Mouse (Mus musculus): Measurements from ENCODE around the gene Rhox4g. TPM values are rescaled to one million over a fixed set of nuclear protein-coding genes. Genes with fewer than 3 reads are reported as not detected.

The Rhox4g gene
- polyA plus RNA-seq (2014; fragmentation: Illumina TruSeq; extraction: RNeasy Lipid Tissue Mini Kit (QIAGEN cat#74804); ENCODE audit: low read depth, low replicate concordance) = not detected

DNA sequence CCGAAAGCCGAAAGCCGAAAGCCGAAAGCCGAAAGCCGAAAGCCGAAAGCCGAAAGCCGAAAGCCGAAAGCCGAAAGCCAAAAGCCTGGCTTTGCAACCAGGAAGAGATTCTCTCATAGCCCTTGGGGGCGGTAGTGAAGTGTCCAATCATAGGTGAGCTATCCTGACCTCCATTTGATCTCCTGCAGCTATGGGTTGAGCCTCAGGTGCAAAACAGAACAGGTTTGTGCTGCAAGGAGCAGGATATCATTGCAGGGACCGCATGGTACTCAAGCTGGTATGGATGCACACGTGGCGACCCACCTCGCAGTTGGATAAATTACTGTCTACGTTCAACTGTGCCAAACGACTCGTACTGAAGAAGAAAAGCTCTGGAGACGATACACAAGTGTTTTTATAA is at the start of gene Rhox4g:
Gene Rhox4g, minus strand, starts transcription at position 101 of the 400 bp plus-strand sequence.

DNA sequence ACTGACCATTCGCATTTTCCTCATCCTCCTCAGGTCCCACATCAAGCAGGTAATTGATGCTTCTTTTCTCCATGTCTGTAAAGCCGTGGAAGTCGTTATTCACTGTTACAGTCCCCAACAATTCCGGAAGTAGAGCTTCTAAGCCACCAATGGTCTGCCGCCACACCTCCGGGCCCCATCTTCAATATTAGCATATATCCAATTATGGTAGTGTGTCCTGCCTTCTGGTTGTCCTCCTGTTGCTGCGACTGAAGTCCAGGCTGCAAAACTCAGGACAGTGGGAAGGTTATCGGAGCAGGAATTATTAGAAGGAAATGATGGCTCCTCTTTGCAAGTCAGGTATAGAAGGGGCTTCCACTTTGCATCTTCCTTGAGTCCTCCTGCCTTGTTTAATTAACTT is 22.1 kb upstream of the Rhox4g start, which contains the start of gene Rhox2h:
Gene Rhox2h, minus strand, starts transcription at position 101 of the 400 bp plus-strand sequence.

DNA sequence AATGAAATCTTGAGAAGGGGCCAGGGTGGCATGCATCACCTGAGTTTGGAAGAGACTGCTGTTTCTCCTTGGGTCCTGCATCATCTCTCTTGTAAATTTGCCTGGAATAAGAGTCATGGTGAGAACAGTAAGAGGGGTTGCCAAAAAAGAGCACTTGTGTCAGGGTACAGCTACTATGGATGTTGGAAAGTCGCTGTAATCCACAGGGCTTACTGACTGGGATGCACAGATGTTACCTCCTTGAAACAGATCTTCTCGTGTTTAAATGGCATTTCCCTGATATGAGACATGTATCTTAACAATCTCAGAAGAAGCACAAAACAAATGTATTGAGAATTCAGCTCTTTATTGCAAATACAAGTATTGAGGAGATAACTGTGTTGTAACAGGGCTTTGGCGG is 17.5 kb upstream of the Rhox4g start, which contains the start of gene Rhox3h:
Gene Rhox3h, minus strand, starts transcription at position 101 of the 400 bp plus-strand sequence.

DNA sequence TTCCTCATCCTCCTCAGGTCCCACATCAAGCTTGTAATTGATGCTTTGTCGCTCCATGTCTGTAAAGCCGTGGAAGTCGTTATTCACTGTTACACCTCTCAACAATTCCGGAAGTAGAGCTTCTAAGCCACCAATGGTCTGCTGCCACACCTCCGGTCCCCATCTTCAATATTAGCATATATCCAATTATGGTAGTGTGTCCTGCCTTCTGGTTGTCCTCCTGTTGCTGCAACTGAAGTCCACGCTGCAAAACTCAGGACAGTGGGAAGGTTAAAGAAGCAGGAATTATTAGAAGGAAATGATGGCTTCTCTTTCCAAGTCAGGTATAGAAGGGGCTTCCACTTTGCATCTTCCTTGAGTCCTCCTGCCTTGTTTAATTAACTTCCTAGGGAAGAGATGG is 7.8 kb downstream of the Rhox4g start, which contains the start of gene Rhox2g:
Gene Rhox2g, minus strand, starts transcription at position 101 of the 400 bp plus-strand sequence.

DNA sequence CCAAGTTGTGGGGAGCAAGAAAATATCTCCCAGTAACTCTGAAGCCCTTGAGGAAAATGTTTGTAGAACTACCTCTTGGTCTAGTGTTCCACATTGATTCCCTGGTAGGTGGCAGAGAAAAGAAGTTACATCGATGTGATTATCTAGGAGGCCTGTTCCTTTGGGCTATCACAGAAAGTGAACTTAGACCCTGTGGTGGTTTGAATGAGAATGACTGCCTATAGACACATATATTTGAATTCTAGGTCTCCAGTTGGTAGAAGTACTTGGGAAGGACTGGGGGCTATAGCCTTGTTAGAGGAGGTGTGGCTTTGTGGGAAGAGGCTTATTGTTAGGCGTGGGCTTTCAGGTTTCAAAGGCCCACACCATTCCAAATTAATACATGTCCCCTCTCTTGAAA is 22.6 kb downstream of the Rhox4g start, which contains the start of gene Rhox3g:
Gene Rhox3g, minus strand, starts transcription at position 101 of the 400 bp plus-strand sequence.

DNA sequence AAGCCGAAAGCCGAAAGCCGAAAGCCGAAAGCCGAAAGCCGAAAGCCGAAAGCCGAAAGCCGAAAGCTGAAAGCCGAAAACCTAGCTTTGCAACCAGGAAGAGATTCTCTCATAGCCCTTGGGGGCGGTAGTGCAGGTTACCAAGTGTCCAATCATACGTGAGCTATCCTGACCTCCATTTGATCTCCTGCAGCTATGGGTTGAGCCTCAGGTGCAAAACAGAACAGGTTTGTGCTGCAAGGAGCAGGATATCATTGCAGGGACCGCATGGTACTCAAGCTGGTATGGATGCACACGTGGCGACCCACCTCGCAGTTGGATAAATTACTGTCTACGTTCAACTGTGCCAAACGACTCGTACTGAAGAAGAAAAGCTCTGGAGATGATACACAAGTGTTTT is 43.5 kb downstream of the Rhox4g start, which contains the start of gene Rhox4f:
Gene Rhox4f, minus strand, starts transcription at position 101 of the 400 bp plus-strand sequence.

Other genes starting within 250 kb of the Rhox4g start
- not detected for gene Rhox2b, start 239.3 kb downstream of the Rhox4g start, polyA plus RNA-seq (2014; fragmentation: Illumina TruSeq; extraction: RNeasy Lipid Tissue Mini Kit (QIAGEN cat#74804); ENCODE audit: low read depth, low replicate concordance)
- gene Rhox4b, start 218.8 kb downstream of the Rhox4g start, polyA plus RNA-seq (2014; fragmentation: Illumina TruSeq; extraction: RNeasy Lipid Tissue Mini Kit (QIAGEN cat#74804); ENCODE audit: low read depth, low replicate concordance) = not detected
- not detected for gene Rhox2c, start 197.6 kb downstream of the Rhox4g start, polyA plus RNA-seq (2014; fragmentation: Illumina TruSeq; extraction: RNeasy Lipid Tissue Mini Kit (QIAGEN cat#74804); ENCODE audit: low read depth, low replicate concordance)
- not detected for gene Rhox3c, start 192.7 kb downstream of the Rhox4g start, polyA plus RNA-seq (2014; fragmentation: Illumina TruSeq; extraction: RNeasy Lipid Tissue Mini Kit (QIAGEN cat#74804); ENCODE audit: low read depth, low replicate concordance)
- gene Rhox4c, start 171.0 kb downstream of the Rhox4g start, polyA plus RNA-seq (2014; fragmentation: Illumina TruSeq; extraction: RNeasy Lipid Tissue Mini Kit (QIAGEN cat#74804); ENCODE audit: low read depth, low replicate concordance) = not detected
- not detected for gene Rhox2d, start 157.9 kb downstream of the Rhox4g start, polyA plus RNA-seq (2014; fragmentation: Illumina TruSeq; extraction: RNeasy Lipid Tissue Mini Kit (QIAGEN cat#74804); ENCODE audit: low read depth, low replicate concordance)
- not detected for gene Rhox4d, start 137.0 kb downstream of the Rhox4g start, polyA plus RNA-seq (2014; fragmentation: Illumina TruSeq; extraction: RNeasy Lipid Tissue Mini Kit (QIAGEN cat#74804); ENCODE audit: low read depth, low replicate concordance)
- gene Rhox2e, start 120.9 kb downstream of the Rhox4g start, polyA plus RNA-seq (2014; fragmentation: Illumina TruSeq; extraction: RNeasy Lipid Tissue Mini Kit (QIAGEN cat#74804); ENCODE audit: low read depth, low replicate concordance) = not detected
- gene Rhox3e, start 109.3 kb downstream of the Rhox4g start, polyA plus RNA-seq (2014; fragmentation: Illumina TruSeq; extraction: RNeasy Lipid Tissue Mini Kit (QIAGEN cat#74804); ENCODE audit: low read depth, low replicate concordance) = not detected
- gene Rhox4e, start 93.9 kb downstream of the Rhox4g start, polyA plus RNA-seq (2014; fragmentation: Illumina TruSeq; extraction: RNeasy Lipid Tissue Mini Kit (QIAGEN cat#74804); ENCODE audit: low read depth, low replicate concordance) = not detected
- gene Rhox2f, start 79.9 kb downstream of the Rhox4g start, polyA plus RNA-seq (2014; fragmentation: Illumina TruSeq; extraction: RNeasy Lipid Tissue Mini Kit (QIAGEN cat#74804); ENCODE audit: low read depth, low replicate concordance) = not detected
- gene Rhox3f, start 70.3 kb downstream of the Rhox4g start, polyA plus RNA-seq (2014; fragmentation: Illumina TruSeq; extraction: RNeasy Lipid Tissue Mini Kit (QIAGEN cat#74804); ENCODE audit: low read depth, low replicate concordance) = not detected
- not detected for gene Rhox4f, start 43.6 kb downstream of the Rhox4g start, polyA plus RNA-seq (2014; fragmentation: Illumina TruSeq; extraction: RNeasy Lipid Tissue Mini Kit (QIAGEN cat#74804); ENCODE audit: low read depth, low replicate concordance)
- not detected for gene Rhox3g, start 22.7 kb downstream of the Rhox4g start, polyA plus RNA-seq (2014; fragmentation: Illumina TruSeq; extraction: RNeasy Lipid Tissue Mini Kit (QIAGEN cat#74804); ENCODE audit: low read depth, low replicate concordance)
- gene Rhox2g, start 7.9 kb downstream of the Rhox4g start, polyA plus RNA-seq (2014; fragmentation: Illumina TruSeq; extraction: RNeasy Lipid Tissue Mini Kit (QIAGEN cat#74804); ENCODE audit: low read depth, low replicate concordance) = not detected
- not detected for gene Rhox3h, start 17.4 kb upstream of the Rhox4g start, polyA plus RNA-seq (2014; fragmentation: Illumina TruSeq; extraction: RNeasy Lipid Tissue Mini Kit (QIAGEN cat#74804); ENCODE audit: low read depth, low replicate concordance)
- not detected for gene Rhox2h, start 21.9 kb upstream of the Rhox4g start, polyA plus RNA-seq (2014; fragmentation: Illumina TruSeq; extraction: RNeasy Lipid Tissue Mini Kit (QIAGEN cat#74804); ENCODE audit: low read depth, low replicate concordance)
- gene Rhox5, start 153.5 kb upstream of the Rhox4g start, polyA plus RNA-seq (2014; fragmentation: Illumina TruSeq; extraction: RNeasy Lipid Tissue Mini Kit (QIAGEN cat#74804); ENCODE audit: low read depth, low replicate concordance) = not detected
- gene Rhox6, start 175.6 kb upstream of the Rhox4g start, polyA plus RNA-seq (2014; fragmentation: Illumina TruSeq; extraction: RNeasy Lipid Tissue Mini Kit (QIAGEN cat#74804); ENCODE audit: low read depth, low replicate concordance) = not detected
- gene Rhox7a, start 180.4 kb upstream of the Rhox4g start, polyA plus RNA-seq (2014; fragmentation: Illumina TruSeq; extraction: RNeasy Lipid Tissue Mini Kit (QIAGEN cat#74804); ENCODE audit: low read depth, low replicate concordance) = not detected
- not detected for gene Rhox8, start 227.6 kb upstream of the Rhox4g start, polyA plus RNA-seq (2014; fragmentation: Illumina TruSeq; extraction: RNeasy Lipid Tissue Mini Kit (QIAGEN cat#74804); ENCODE audit: low read depth, low replicate concordance)
- not detected for gene Rhox7b, start 245.9 kb upstream of the Rhox4g start, polyA plus RNA-seq (2014; fragmentation: Illumina TruSeq; extraction: RNeasy Lipid Tissue Mini Kit (QIAGEN cat#74804); ENCODE audit: low read depth, low replicate concordance)

Data from sigmoid colon, adult 10 weeks (tissue).